Mouse (Mus musculus) hindbrain, embryonic 15.5 days (tissue): ENCODE measurements around the gene Crat. TPM values are rescaled to one million over a fixed set of nuclear protein-coding genes. Genes with fewer than 3 reads are reported as not detected.
"Not testable (repeated sequence)": the region's sequence is repeated elsewhere in the genome, so short reads cannot be mapped to it uniquely, and the experiment has no call there.

Experiments
- ATAC-seq: fragments of 200-750 bp; cut with Nextera tagmentation; 2 replicates; pipeline ENCODE4 v1.8.0; 2017; ENCODE audit warnings: low read depth, moderate number of reproducible peaks, moderate TSS enrichment; ENCODE audit not compliant: low FRiP score
- H3K27ac ChIP-seq: fragments of 300-500 bp; sonication (generic); replicated peaks from 2 replicates; pipeline ENCODE4 v1.5.1; 2015; ENCODE audit warnings: mild to moderate bottlenecking, inconsistent platforms
- H3K27me3 ChIP-seq: fragments of 300-500 bp; sonication (generic); 2 replicates; pipeline ENCODE4 v1.6.1; 2015; ENCODE audit warnings: control low read depth, inconsistent platforms
- H3K36me3 ChIP-seq: fragments of 300-500 bp; sonication (generic); 2 replicates; pipeline ENCODE4 v1.6.1; 2015; ENCODE audit warnings: control low read depth, inconsistent platforms
- H3K4me1 ChIP-seq: fragments of 300-500 bp; sonication (generic); replicated peaks from 2 replicates; pipeline ENCODE4 v1.6.1; 2015; ENCODE audit warnings: control low read depth, inconsistent platforms
- H3K4me2 ChIP-seq: fragments of 300-500 bp; sonication (generic); 2 replicates; pipeline ENCODE4 v1.6.1; 2015; ENCODE audit warnings: moderate library complexity, mild to moderate bottlenecking, inconsistent platforms
- H3K4me3 ChIP-seq: fragments of 300-500 bp; sonication (generic); 2 replicates; pipeline ENCODE4 v1.5.1; 2015; ENCODE audit warnings: mild to moderate bottlenecking, inconsistent platforms
- H3K9ac ChIP-seq: fragments of 300-500 bp; sonication (generic); 2 replicates; pipeline ENCODE4 v1.6.1; 2015; ENCODE audit warnings: inconsistent platforms
- H3K9me3 ChIP-seq: fragments of 300-500 bp; sonication (generic); 2 replicates; pipeline ENCODE4 v1.6.1; 2016; ENCODE audit warnings: control low read depth, inconsistent platforms
- WGBS: fragments of 180-500 bp; shearing (Covaris S2); methylation state at CpG from one replicate; pipeline ENCODE4 v1.1.7; 2015; 5-methylcytosine and 5-hydroxymethylcytosine counted together
- polyA plus RNA-seq: library from polyadenylated mRNA; unstranded; fragments of >200 nt; fragmentation: Nextera tagmentation; extraction: Ambion mirVana; gene quantifications from 2 replicates; pipeline ENCODE4 v1.2.1, GENCODE M21; 2015

The Crat gene
- polyA plus RNA-seq, 1 experiment from 2014 or later: 29.5 TPM

DNA sequence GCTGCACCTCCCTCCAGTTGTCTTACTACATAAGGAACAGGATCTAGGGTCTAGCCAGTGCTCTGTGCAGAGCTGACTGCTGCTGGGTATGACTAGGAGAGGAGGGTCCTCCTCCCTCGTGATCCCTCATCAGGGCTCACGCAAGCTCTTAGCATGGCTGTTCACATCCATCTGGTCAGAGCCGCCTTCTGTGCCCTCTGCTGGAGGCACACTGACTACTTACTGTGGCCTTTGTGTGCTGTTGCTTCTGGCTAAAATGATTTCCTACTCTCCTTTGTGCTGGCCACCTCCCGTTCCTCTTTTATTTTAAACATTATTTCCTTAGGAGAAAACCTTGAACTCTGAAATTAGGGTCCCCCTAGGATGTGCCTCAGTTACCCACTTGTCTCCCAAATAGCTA, 21.2 kb upstream of the Crat start:
- 71% methylated on average over 4 of the region's 4 CpGs for WGBS
- Histone ChIP-seq H3K27me3 (no peaks in the 10 kb centered on the region), H3K9ac (no peak overlapping the region), H3K4me1 (peaks cover 22% of the 10 kb centered on the region), H3K36me3 (peaks cover 51% of the 10 kb centered on the region), H3K4me2 (no peak overlapping the region), H3K4me3 (no peak overlapping the region), H3K9me3 (no peaks in the 10 kb centered on the region), H3K27ac (no peak overlapping the region)
- no peak for ATAC-seq

GRCm38 (mm10) chr2:30436156-30436545, 20.5 kb upstream of the Crat start:
- peaks cover 58% of the 10 kb centered on the region for H3K36me3 ChIP-seq
- no peak overlapping the region for H3K9ac ChIP-seq
- H3K4me2 ChIP-seq: no peak overlapping the region
- peaks cover 15% of the 10 kb centered on the region for H3K4me1 ChIP-seq
- H3K4me3 ChIP-seq: no peak overlapping the region
- no peak overlapping the region for H3K27ac ChIP-seq
- H3K9me3 ChIP-seq: no peaks in the 10 kb centered on the region
- WGBS: 82% methylated on average over 5 of the region's 5 CpGs
- ATAC-seq: no peak
- H3K27me3 ChIP-seq: no peaks in the 10 kb centered on the region

GRCm38 (mm10) chr2:30435326-30436155, 19.9 kb upstream of the Crat start:
- no peak overlapping the region for H3K9ac ChIP-seq
- peaks cover 9% of the 10 kb centered on the region for H3K4me1 ChIP-seq
- H3K36me3 ChIP-seq: peaks cover 64% of the 10 kb centered on the region
- peak; percentile 69 for ATAC-seq
- H3K4me3 ChIP-seq: no peak overlapping the region
- H3K27ac ChIP-seq: no peak overlapping the region
- H3K27me3 ChIP-seq: no peaks in the 10 kb centered on the region
- no peak overlapping the region for H3K4me2 ChIP-seq
- 55% methylated on average over 5 of the region's 5 CpGs for WGBS
- no peaks in the 10 kb centered on the region for H3K9me3 ChIP-seq

DNA sequence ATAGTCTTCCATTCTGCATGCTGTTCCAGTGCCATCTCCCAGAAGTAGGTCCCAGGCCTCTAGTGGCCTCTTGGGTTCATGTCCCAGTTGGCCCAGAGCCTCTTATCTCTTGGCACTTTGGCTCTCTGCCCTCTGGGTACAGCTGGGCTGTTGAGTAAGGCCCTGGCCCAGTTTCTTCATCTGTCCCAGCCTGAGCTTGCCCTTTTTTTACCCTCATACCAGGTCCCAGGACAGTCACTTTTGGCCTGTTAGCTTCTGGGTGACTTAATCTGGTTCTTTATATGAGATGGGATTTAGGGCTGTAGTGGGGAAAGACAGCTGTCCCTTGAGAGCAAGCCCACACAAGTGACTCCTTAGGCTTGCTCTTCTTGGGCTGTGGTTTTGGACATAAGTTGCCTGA, 13.5 kb upstream of the Crat start:
- H3K4me1 ChIP-seq: no peaks in the 10 kb centered on the region
- H3K9me3 ChIP-seq: no peaks in the 10 kb centered on the region
- peaks cover 74% of the 10 kb centered on the region for H3K36me3 ChIP-seq
- no peak overlapping the region for H3K9ac ChIP-seq
- H3K4me2 ChIP-seq: no peak overlapping the region
- no peak for ATAC-seq
- no peaks in the 10 kb centered on the region for H3K27me3 ChIP-seq
- H3K4me3 ChIP-seq: no peak overlapping the region
- no peak overlapping the region for H3K27ac ChIP-seq

- Histone ChIP-seq H3K36me3 (0 out of 2 replicates have a peak, but pooled peaks cover 8% of the 10 kb centered on the region), H3K9me3 (no peaks in the 10 kb centered on the region), H3K4me1 (peaks cover 28% of the 10 kb centered on the region), H3K27me3 (no peaks in the 10 kb centered on the region), H3K9ac (no peak overlapping the region), H3K27ac (no peak overlapping the region), H3K4me3 (no peak overlapping the region), H3K4me2 (no peak overlapping the region)
- WGBS: 62% methylated on average over 4 of the region's 4 CpGs
- ATAC-seq: no peak
These were observed 5.8 kb upstream of the Crat start for GRCm38 (mm10) chr2:30421432-30421831.

- no peak overlapping the region for H3K4me3 ChIP-seq
- 42% methylated on average over 10 of the region's 10 CpGs for WGBS
These were observed 3.5 kb upstream of the Crat start for GRCm38 (mm10) chr2:30419112-30419511.

DNA sequence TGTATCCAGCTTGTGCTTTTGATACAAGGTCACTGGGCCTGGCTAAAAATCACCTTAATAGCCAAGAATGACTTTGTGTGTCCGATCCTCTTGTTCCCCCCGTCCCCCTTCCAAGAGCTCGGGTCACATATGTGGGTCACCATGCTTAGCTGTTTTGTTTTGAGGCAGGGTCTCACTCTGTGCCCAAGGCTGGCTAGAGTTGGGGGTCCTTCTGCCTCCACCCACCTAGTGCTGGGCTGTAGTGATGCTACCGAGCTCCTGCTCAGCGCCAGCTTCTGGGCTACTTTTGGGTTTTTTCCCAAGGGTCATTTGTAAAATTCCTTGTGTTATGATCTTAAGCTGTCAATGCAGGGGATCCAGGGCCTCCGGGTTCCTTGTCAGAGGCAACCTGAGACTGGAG, 2.6 kb upstream of the Crat start:
- no peaks in the 10 kb centered on the region for H3K27me3 ChIP-seq
- peak overlapping the region; percentile 60 for H3K4me2 ChIP-seq
- ATAC-seq: no peak
- H3K9ac ChIP-seq: 0 out of 2 replicates have a peak overlapping the region, but pooled peaks have one; percentile 9
- H3K9me3 ChIP-seq: no peaks in the 10 kb centered on the region
- H3K4me1 ChIP-seq: peaks cover 48% of the 10 kb centered on the region
- 0 out of 2 replicates have a peak overlapping the region, but pooled peaks have one; percentile 5 for H3K4me3 ChIP-seq
- H3K27ac ChIP-seq: no peak overlapping the region; the same call in 1 of the 2 replicates
- 78% methylated on average over 6 of the region's 6 CpGs for WGBS
- H3K36me3 ChIP-seq: no peaks in the 10 kb centered on the region

More at GRCm38 (mm10) chr2:30419112-30419511, 3.5 kb upstream of the Crat start:
- no peak for ATAC-seq
- Histone ChIP-seq H3K9me3 (no peaks in the 10 kb centered on the region), H3K4me2 (peak overlapping the region; percentile 13), H3K36me3 (no peaks in the 10 kb centered on the region), H3K4me1 (peaks cover 39% of the 10 kb centered on the region), H3K27ac (peak overlapping the region; percentile 29), H3K9ac (no peak overlapping the region), H3K27me3 (no peaks in the 10 kb centered on the region)

DNA sequence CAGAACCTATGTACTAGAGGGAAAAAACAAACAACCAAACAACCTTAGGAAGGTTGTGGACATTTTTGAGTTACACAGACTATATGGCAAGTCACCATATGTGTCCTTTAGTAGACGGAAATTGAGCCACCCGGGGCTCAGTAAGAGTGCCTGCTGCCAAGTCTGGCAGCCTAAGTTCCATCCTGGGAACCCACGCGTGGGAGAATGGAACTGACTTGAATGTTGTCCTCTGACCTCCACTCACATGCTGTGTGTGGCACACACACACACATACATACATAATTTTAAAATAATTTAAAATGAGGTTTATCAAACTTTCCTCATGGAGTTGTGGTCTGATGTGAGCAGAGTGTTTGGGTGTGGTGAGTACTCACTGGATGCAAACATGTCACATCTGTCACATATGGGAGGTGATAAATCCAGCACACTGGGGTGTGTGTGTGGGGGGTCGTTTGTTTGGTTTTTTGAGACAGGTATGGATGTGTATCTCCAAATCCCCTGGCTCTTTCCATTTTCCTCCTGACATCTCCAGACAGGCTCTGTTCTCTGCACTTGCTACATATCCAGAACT, 2.1 kb upstream of the Crat start:
- no peak for ATAC-seq
- Histone ChIP-seq H3K36me3 (no peaks in the 10 kb centered on the region), H3K4me3 (0 out of 2 replicates have a peak overlapping the region, but pooled peaks have one; percentile 5), H3K4me1 (peaks cover 53% of the 10 kb centered on the region), H3K4me2 (peak overlapping the region; percentile 60), H3K27ac (no peak overlapping the region; the same call in 1 of the 2 replicates), H3K27me3 (no peaks in the 10 kb centered on the region), H3K9ac (no peak overlapping the region), H3K9me3 (no peaks in the 10 kb centered on the region)
- WGBS: 68% methylated on average over 5 of the region's 5 CpGs

GRCm38 (mm10) chr2:30417154-30417553, 1.5 kb upstream of the Crat start:
- Histone ChIP-seq H3K9ac (0 out of 2 replicates have a peak overlapping the region, but pooled peaks have one; percentile 92), H3K4me2 (peak overlapping the region; percentile 60), H3K4me3 (peak overlapping the region; percentile 81), H3K4me1 (peaks cover 59% of the 10 kb centered on the region)
- H3K9me3 ChIP-seq, ATAC-seq, H3K27me3 ChIP-seq, H3K36me3 ChIP-seq, H3K27ac ChIP-seq: not testable (repeated sequence)
- 86% methylated on average over 6 of the region's 6 CpGs for WGBS

DNA sequence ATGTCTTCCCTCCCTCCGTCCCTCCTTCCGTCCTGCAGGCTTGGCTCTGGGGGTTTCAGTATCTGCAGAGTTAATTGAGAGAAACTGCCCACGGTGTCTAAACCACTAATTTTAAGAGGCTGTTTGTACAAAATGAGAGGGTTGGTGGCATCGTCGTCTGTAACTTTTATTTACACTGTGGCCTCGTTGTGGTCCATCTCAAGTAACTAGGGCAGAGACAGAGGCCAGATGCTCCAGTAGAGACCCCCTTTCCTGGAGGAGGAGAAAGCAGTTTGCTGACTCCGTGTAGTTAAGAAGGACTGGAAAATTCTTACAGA, 994 bp upstream of the Crat start:
- 0% methylated on average over 7 of the region's 7 CpGs for WGBS

GRCm38 (mm10) chr2:30415936-30416648, 479 bp upstream of the Crat start, which contains the start of gene Ptpa:
Gene Ptpa, plus strand, starts transcription at chr2:30416039.
- peak within 1 kb of the TSS; percentile 92 for H3K9ac ChIP-seq
- ATAC-seq: peak; percentile 92
- under 1% methylated on average over 66 of the region's 67 CpGs for WGBS
- peak within 1 kb of the TSS; percentile 81 for H3K4me3 ChIP-seq
- H3K27ac ChIP-seq: peak within 1 kb of the TSS; percentile 98
- no peaks in the 10 kb centered on the region for H3K27me3 ChIP-seq
- peaks cover 8% of the 10 kb centered on the region for H3K36me3 ChIP-seq
- peaks cover 60% of the 10 kb centered on the region for H3K4me1 ChIP-seq
- no peaks in the 10 kb centered on the region for H3K9me3 ChIP-seq
- H3K4me2 ChIP-seq: peak within 1 kb of the TSS; percentile 60

More for the DNA sequence above, 994 bp upstream of the Crat start:
- peaks cover 60% of the 10 kb centered on the region for H3K4me1 ChIP-seq
- H3K27ac ChIP-seq: peak overlapping the region; percentile 98
- peak overlapping the region; percentile 81 for H3K4me3 ChIP-seq
- no peaks in the 10 kb centered on the region for H3K9me3 ChIP-seq
- H3K36me3 ChIP-seq: peaks cover 6% of the 10 kb centered on the region
- H3K4me2 ChIP-seq: peak overlapping the region; percentile 60
- no peaks in the 10 kb centered on the region for H3K27me3 ChIP-seq
- peak overlapping the region; percentile 92 for H3K9ac ChIP-seq
- no peak for ATAC-seq

DNA sequence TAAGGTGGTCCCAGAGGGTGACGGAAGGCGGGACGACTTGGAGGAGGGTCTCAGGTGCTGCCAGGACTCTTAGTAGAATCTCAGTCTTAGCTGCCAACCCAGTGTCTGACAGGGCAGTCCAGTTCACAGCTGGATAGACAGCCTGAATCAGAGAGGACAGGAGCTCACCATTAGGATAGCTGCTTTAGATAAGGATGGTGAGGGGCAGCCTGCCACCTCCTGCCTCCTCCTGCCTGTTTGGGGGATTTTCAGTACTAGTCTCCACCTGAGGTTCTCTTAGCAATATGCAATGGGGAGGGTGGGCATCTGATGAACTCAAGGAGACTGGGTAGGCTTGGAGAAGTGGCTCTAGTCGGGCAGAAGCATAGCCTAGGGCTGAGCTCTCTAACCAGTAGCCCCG, 932 bp downstream of the Crat start:
- WGBS: 38% methylated on average over 5 of the region's 5 CpGs
- ATAC-seq: no peak
- Histone ChIP-seq H3K36me3 (peaks cover 15% of the 10 kb centered on the region), H3K4me3 (peak overlapping the region; percentile 81), H3K27ac (peak overlapping the region; percentile 98), H3K9me3 (no peaks in the 10 kb centered on the region), H3K4me1 (peaks cover 60% of the 10 kb centered on the region), H3K27me3 (no peaks in the 10 kb centered on the region), H3K9ac (peak overlapping the region; percentile 92), H3K4me2 (peak overlapping the region; percentile 60)
